Mouse (Mus musculus) spleen, adult 12 weeks (tissue): ENCODE measurements around the gene Fhl2.
A peak's percentile ranks its signal among the peaks of the same experiment; 100 is the strongest.
"Not testable (repeated sequence)": the region's sequence is repeated elsewhere in the genome, so short reads cannot be mapped to it uniquely, and the experiment has no call there.

Source experiments
- DNase-seq: peaks from one replicate; pipeline ENCODE4 v3.0.0; 2022; ENCODE audit warnings: low spot score

Fhl2 gene

DNA sequence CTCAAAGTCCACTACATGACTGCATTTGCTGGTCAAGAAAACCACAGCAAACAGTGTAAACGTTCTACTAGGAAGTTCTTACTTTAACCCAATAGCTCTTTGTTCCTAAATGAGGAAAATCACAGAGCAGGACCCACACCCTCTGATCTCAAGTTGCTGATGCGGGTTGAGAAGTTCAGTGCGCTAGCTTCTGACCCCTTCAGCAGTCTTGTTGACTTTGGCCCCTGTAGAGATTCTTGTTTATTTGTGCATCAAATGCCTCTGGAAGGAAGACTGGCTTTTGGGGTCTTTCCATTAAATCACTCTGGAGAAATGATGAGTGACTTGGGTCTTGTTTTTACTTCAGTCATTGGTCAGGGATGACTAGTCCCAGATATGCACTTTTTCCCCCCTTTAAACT, 46.6 kb downstream of the Fhl2 start:
- DNase-seq, result no peak

DNA sequence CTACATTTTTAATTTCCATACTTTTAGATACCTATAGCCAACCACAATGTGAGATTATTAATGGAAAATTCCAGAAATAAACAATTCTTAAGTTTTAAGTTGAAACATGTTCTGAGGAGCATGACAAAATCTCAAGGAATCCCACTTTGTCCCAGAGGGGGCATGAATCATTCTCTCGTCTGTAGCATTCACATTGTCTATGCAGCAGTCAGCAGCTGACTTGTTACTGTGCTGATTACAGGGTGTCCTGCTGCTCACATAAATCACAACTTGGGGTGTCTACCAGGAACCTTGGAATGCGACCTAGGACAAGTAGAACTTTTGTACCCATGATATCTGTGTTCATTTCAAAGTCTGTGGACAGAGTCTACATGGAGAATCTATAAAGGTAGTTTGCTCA, 49.3 kb downstream of the Fhl2 start:
- no peak for DNase-seq

DNA sequence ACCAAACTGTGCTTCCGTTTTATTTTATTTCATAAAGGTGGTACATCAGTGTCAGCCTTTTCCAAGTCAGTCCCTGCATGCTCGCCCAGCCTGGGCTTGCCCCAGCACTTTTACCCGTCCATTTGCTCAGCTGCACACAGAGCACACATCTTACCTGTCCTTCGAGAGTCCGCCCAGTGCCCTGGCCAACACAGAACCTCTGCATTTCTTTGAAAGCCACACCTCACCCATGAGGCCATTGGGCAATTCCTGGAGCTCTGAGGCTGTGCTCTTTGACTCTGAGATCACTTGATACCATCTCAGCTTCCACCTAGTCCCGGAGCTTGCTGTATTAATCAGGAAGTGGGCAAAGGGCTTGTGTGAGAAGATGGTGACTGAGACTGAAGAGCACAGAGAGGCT, 51.4 kb downstream of the Fhl2 start:
- no peak for DNase-seq

DNA sequence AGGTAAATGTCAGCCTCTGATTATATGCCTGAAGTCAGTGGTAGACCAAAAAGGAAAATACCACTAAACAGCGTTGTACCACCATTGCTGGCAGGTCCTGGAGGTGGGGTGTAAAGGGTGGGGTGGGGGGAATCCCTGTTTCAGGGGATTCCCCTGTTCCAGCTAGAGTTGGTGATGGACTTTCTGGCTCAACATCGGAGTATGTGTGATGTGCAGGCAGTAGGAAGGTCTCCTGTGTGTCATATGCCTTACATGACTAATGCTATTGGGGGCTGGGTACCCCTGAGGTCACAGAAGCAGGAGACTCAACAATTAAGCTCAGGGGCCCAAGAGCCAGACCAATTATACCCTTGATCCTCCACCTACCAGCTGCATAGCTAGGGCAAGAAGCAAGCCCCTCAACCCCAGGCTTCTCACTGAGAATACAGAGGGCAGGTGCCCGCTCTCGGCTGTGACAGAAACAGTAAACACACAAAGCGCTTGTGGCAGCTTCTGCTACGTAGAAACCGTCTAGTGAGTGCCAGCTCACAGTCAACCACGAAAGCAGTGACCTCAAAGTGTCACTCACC, 52.4 kb downstream of the Fhl2 start:
- no peak for DNase-seq

DNA sequence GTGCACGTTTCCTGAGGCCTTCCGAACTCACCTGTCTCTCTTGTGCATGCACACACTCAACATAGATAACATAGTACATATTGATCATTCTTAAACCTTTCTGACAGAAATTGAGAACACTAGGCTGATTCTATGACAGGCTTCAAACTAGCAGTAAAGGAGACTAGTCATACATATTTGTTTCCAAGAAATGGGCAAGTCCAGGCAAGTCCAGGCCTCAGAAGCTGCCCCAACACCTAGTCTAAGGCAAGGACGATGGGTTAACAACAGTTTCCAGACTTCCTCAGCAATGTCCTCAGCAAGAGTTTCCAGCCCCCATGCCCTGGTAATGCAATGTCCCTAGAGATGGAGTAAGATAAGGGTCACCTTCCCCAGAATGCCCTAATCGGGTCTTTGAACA, 53.0 kb downstream of the Fhl2 start:
- DNase-seq, result no peak

DNA sequence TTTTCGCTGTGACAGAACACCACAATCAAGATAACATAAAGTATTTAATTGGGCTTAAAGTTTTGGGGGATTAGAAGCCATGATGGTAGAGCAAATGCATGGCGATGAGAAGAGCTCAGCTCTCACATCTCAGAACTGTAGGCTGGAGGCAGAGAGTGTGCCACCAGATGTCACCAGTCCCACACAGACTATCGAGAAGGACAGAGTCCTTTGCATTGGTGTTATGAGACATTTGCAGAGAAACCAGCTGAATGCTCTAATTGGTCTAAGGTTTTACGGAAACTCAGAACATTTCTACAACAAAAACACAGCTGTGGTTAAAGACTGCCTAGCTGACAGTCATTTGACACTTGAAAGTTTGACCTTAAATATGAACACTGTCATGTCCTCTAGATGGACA, 53.5 kb downstream of the Fhl2 start:
- no peak for DNase-seq

DNA sequence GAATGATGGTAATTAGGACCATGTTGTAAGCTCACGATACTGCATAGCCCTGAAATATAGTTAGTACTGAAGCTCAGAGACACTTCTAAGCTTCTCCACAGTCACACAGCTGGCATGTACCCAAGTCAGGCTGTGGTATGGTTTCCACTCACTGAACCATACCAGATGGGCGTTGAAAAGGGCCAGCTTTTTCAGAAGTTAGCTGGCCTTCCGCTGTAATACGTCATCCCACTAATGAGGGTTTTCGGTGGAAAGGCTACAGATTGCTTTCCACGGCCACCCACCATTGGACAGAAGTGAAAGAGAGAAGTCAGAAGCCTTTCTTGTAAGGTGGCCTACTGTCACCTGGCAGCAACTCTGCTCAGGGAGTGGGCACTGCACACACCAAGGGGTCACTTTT, 53.9 kb downstream of the Fhl2 start:
- no peak for DNase-seq

DNA sequence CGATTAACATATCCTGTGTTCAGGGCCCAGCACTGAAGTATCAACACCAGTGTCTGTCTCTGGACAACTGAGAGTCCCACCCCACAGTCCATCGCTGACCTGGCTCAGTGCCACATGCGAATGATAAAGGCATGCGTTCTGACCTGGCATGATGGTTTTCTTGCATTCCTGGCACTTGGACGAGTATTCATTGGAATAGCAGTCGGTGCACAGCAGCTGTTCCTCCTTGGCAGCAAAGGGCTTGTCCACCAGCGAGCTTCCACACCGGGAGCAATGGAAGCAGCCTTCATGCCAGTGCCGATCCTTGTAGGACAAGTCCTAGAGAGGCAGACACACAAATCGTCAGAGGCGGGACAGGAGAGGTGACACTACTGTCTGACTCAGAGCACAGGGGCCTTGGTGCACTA, 55.2 kb downstream of the Fhl2 start:
- no peak for DNase-seq

DNA sequence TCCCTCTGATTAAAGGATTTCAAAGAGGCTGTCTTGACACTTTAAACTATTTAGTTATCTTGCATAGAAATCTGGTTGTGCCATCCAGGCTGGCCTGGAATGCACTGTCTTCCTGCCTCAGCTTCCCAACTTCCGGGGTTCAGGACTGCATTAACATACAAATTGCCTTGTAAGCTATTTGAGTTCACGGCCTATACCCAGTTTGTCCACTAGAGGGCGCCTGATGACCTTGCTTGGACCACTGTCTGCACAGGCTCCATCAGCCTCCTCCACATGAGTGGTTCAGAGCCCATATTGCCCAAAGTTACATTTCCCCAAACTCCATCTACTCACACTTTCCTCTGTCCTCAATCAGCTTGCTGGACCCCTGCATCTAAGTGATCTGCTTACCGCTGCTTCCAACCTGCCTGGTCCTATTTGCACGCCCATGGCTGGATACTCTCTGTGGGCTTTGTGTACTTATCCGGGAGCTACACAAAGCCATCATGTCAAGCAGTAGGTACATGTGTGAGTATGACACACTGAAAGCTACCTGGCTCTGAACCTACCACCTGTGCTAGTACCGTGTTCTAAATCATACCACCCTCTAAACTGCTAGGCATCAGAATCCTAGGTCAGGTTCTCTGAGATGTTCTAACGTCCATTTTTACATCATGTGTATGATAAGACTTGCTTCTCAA, 57.1 kb downstream of the Fhl2 start:
- DNase-seq, result peak; percentile 65

DNA sequence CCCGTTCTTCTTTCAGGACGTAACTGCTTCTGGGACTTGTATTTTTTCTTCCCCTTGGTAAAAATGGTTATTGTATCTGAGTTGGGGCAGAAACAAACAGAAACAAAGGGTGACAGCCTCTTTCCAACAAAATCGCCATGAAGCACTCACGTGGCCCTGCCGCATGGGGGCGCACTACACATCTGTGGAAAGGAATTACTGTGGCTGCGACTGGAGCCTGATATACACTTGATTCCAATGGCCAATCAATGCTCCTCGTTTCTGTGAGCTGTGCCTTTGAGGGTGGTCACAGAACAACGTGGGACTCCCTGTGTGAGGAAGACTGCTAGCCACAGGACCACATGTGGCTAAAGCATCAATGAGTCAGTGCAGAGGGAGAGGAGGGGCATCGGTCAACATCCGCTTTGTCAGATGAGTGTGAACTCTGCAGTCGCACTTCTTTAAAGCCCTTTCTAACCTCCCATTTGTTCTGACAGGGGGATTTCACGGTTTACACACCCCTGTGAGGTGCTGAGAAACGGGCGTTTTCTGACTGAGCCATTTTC, 58.4 kb downstream of the Fhl2 start:
- no peak for DNase-seq

DNA sequence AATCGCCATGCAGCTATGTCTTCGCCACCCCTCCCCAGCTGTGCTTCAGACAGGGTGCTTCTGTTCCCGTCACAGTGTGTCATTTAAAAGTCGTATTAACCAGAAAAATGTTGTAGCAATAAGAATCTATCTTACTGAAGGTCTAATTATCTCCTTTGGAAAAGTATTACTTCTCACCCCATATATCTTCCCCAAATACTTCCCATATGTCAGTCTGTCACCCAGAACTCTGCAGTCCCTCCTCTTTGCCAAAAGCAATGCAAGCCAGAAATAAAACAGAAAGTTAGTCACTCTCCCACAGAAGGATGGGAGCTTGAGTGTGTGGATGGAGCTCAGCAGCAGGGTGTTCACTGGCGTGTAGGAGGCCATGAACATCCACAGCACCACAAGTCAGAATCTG, 59.5 kb downstream of the Fhl2 start:
- DNase-seq, result no peak

DNA sequence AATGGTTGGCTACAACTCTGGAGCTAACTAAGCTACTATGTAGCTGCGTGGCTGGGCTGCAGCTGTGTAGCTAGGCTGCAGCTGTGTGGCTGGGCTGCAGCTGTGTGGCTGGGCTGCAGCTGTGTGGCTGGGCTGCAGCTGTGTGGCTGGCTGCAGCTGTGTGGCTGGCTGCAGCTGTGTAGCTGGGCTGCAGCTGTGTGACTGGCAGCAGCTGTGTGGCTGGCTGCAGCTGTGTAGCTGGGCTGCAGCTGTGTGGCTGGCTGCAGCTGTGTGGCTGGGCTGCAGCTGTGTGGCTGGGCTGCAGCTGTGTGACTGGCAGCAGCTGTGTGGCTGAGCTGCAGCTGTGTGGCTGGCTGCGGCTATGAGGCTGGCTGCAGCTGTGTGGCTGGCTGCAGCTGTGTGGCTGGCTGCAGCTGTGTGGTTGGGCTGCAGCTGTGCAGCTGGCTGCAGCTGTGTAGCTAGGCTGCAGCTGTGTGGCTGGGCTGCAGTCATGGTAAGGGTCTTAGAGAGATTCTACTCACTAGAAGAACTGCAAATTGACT, 60.2 kb downstream of the Fhl2 start:
- DNase-seq, result not testable (repeated sequence)

DNA sequence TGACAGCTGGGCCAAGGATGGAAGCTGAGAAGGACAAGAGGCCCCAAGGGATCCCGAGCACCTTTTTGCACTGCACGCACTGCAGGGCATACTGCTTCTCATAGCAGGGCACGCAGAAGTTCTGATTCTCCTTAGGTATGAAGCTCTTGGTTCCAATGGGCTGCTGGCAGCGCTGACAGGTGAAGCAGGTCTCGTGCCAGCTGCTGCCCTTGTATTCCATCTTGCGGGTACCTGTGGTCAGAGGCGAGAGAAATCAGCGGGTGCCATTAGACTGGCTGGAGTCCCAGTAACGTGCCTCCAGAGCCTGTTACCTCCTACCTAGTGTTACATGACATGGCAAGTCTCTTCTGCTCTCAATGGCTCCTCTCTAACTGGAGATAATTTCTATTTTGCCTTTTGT, 65.2 kb downstream of the Fhl2 start:
- DNase-seq, result no peak

DNA sequence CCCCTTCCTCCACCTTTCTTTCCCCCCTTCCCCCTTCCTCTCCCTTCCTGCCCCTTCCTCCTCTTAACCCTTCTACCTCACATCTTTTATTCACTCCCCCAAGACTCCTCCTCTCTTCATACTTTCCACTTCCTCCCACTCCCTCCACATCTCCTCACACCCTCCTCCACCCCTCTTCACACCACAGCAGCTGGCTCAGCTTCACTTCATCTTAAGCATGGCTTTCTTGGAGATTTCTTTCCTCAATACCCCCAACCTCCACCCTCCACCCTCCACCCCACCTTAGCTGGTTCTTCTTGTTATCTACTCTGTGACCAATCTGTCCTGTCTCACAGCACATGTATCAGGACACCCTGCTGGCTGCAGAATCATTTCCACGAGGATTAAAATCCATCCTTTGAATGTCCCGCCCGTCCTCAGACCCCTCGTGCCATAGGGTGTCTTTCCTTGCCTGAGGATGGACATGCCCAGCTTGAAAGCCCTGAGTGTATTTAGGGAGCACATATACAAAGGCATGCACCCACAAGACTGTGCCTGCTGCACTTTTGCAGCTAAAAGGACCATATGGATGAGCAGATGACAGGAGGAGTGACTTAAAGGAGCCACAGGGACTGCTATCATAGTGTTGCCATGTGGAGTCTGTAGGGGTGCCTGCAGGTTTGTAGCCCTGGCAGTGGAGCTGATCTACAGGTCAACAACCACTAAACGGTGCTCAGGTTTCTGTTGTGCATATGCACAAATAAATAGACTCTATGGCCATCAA, 66.4 kb downstream of the Fhl2 start:
- DNase-seq, result no peak

DNA sequence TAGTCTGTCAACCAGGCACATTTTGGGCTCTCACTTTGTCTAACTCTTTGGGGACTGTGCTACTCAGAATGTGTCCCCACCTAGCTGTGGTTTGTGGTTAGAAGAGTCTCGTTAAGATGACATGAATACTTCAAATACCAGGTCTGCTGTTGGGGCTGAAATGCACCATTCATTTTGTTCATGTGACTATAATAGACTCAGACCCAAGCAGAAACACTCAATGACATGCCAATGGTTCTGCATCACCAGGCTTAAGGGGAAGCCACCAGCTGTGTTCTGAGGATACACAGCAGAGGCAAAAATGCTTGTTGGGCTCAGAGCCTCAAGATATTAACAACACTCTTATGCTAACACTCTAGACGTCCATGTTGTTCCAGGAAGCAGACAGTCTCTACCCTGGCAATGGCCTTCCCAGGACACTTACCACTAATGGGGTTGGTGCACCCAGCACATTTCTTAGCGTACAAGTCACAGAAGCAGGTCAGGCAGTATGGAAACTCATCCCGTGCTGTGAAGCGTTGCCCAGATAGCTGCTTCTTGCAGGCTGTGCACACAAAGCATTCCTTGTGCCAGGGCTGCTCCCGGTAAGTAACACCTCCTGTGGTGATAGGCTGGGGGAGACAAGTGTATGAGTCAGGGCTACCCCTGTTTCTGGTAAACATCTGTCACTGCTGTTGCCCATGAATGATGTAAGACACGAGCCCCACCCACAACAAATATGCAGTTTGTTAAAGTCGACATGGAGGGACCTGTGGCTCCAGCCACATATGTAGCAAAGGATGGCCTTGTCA, 68.8 kb downstream of the Fhl2 start:
- DNase-seq, result no peak

DNA sequence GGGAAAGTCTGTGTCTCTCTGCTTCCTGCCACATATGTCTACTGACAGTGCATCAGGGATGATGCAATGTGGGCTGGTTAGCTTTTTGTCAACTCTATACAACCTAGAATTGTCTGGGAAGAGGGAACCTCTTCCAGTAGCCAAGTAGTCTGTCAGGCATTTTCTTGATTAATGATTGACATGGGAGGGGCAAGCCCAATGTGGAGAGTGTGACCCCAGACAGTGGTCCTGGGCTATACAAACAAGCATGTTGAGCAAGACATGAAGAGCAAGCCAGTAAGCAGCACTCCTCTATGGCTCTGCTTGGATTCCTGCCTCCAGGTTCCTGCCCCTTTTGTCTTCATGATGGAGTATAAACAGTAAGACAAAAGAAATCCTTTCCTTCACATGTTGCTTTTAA, 69.6 kb downstream of the Fhl2 start:
- no peak for DNase-seq

DNA sequence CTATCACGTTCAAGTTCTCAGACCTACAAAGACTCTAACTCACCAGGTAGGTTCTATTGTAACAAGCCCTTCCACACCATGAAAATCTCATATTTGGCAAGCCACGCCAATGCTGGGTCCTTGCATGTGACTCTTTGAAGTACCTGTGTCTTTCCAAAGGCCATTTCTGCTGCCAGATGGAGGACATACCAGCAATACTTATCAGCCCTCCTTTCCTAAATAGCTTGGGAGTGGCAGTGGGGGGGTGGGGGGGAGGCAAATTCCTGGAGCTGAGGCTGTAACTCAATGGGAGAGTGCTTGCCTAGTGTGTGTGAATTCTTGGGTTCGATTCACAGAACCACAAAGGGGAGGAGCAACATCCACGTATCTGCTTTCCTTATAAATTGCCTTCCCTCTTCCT, 72.1 kb downstream of the Fhl2 start:
- no peak for DNase-seq

DNA sequence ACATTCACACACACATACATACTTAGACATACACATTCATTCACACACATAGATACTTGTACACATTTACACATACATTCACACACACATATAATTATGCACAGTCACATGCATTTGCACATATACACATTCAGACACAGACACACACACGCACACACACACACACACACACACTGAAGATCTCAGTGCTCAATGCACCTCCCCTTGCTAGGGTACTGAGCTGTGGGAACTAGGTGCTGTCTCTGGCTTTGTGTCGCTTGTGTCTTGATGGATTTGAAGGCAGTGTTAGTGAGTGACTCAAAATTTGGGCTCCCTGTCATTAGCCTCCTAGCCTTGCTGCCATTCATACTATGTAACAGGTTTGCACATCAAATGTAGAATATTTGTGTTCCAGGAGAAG, 74.2 kb downstream of the Fhl2 start:
- no peak for DNase-seq

DNA sequence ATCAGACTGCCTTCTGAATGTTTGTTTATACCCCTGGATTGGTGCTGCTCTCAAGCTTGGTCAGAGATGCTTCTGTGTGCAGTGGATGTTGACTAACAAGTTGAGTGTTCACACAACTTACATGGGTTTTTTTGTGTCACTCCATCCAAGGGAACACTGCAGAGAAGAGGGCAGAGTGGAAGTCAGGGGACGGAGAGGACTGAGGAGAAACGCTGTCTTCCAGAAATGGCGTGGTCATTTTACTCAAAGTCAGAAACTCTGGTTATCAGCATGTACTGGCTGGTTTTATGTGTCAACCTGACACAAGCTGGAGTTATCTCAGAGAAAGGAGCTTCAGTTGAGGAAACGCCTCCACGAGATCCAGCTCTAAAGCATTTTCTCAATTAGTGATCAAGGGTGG, 75.8 kb downstream of the Fhl2 start:
- no peak for DNase-seq

DNA sequence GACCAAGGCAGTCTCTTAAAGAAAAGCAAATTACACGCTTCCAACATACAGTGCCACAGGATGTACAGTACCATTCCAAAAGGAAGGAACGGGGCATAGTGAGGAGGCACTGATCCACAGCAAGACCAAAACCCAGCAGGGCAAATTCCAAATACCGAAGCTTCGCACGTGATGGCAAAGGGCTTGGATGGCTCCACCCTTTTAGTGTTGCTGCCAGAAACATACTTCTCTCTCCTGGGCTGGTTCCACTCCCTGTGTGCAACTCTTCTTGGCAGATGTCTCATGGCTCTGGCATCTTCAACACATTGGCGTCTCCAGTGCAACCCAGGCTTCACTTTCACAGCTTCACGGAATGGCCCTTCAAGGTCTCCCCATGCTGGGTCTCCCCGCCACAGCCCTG, 79.3 kb downstream of the Fhl2 start:
- DNase-seq, result no peak

DNA sequence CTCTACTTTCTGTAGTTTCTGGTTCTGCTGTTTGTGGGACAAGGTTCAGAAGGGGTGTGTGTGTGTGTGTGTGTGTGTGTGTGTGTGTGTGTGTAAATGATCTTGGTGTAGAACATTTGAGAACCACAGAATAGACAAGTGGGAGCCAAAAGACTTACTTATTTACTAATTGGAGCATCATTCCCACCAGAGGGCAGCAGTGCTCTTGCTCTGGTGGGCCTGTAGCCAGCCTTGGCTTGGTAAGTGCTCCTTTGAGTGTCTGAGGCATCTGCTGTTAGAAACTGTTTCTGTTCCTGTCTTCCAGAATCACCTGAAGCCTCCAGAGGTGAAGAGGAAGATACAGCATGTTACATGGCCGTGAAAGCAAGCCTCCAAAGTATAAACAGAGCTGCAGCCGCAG, 83.9 kb downstream of the Fhl2 start:
- DNase-seq, result no peak

DNA sequence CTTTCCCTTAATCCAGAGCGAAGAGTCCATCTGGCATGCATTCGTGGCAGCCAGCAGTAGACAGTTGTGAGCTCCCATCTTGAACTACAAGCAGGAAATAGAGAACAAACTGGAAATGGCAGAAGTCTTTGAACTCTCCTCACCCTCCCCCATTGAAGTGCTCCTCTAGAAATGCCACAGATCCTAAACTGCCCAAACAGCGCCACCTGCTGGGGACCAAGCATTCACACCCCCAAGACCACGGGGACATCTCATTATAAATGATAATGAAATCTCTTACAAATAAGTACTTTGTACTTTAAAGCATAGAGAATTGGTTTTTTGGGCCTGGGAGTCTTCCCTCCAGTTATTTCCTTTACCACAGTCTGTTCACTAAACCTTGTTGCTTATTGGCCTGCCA, 86.2 kb downstream of the Fhl2 start:
- peak; percentile 29 for DNase-seq
